Mouse (Mus musculus): ENCODE data around the gene F7.
"Not testable (repeated sequence)": the region's sequence is repeated elsewhere in the genome, so short reads cannot be mapped to it uniquely, and the experiment has no call there.

F7 gene

GRCm38 (mm10) chr8:13028482-13028881 lies 2.6 kb downstream of the F7 start:
- in situ Hi-C loops (cut with MboI, MseI) = no loop called here

- in situ Hi-C loops (cut with MboI, MseI) = no loop called here
Measured at GRCm38 (mm10) chr8:13036346-13036812, 10.5 kb downstream of the F7 start.

GRCm38 (mm10) chr8:13037015-13037414 lies 11.2 kb downstream of the F7 start, which contains the start of gene F10:
Gene F10 (plus strand): TSS chr8:13037308.
- in situ Hi-C loops (cut with MboI, MseI) = no loop called here

- in situ Hi-C loops (cut with MboI, MseI) = no loop called here
Measured at GRCm38 (mm10) chr8:13037569-13037968, 11.7 kb downstream of the F7 start.

- in situ Hi-C loops (cut with MboI, MseI) = no loop called here
Measured at GRCm38 (mm10) chr8:13039054-13039453, 13.2 kb downstream of the F7 start.

GRCm38 (mm10) chr8:13041459-13041858 lies 15.6 kb downstream of the F7 start:
- in situ Hi-C loops (cut with MboI, MseI) = no loop called here

- in situ Hi-C loops (cut with MboI, MseI) = no loop called here
Measured at GRCm38 (mm10) chr8:13047652-13048051, 21.8 kb downstream of the F7 start.

- in situ Hi-C loops (cut with MboI, MseI) = no loop called here
Measured at GRCm38 (mm10) chr8:13050550-13050949, 24.7 kb downstream of the F7 start.

- in situ Hi-C loops (cut with MboI, MseI) = no loop called here
Measured at GRCm38 (mm10) chr8:13057351-13057750, 31.5 kb downstream of the F7 start.

GRCm38 (mm10) chr8:13060441-13061150 lies 34.8 kb downstream of the F7 start, which contains the start of gene Proz:
Gene Proz (plus strand): TSS chr8:13060914.
- in situ Hi-C loops (cut with MboI, MseI) = no loop called here

GRCm38 (mm10) chr8:13063112-13063511 lies 37.3 kb downstream of the F7 start:
- in situ Hi-C loops (cut with MboI, MseI) = no loop called here

- in situ Hi-C loops (cut with MboI, MseI) = no loop called here
Measured at GRCm38 (mm10) chr8:13073255-13073654, 47.4 kb downstream of the F7 start.

- in situ Hi-C loops (cut with MboI, MseI) = no loop called here
Measured at GRCm38 (mm10) chr8:13075044-13075443, 49.2 kb downstream of the F7 start.

GRCm38 (mm10) chr8:13075579-13075978 lies 49.7 kb downstream of the F7 start:
- in situ Hi-C loops (cut with MboI, MseI) = not testable (repeated sequence)

- in situ Hi-C loops (cut with MboI, MseI) = no loop called here
Measured at GRCm38 (mm10) chr8:13077542-13077941, 51.7 kb downstream of the F7 start.

Measured in regulatory T cell (primary cell).